Mouse (Mus musculus) 3T3-L1 (cell line): Measurements from ENCODE around the gene Gpr153.

ENCODE experiments used
- DNase-seq: peaks from one replicate; pipeline ENCODE4 v3.0.0-alpha.2; 2015; ENCODE audit warnings: low read depth, low spot score

Gpr153 gene

DNA sequence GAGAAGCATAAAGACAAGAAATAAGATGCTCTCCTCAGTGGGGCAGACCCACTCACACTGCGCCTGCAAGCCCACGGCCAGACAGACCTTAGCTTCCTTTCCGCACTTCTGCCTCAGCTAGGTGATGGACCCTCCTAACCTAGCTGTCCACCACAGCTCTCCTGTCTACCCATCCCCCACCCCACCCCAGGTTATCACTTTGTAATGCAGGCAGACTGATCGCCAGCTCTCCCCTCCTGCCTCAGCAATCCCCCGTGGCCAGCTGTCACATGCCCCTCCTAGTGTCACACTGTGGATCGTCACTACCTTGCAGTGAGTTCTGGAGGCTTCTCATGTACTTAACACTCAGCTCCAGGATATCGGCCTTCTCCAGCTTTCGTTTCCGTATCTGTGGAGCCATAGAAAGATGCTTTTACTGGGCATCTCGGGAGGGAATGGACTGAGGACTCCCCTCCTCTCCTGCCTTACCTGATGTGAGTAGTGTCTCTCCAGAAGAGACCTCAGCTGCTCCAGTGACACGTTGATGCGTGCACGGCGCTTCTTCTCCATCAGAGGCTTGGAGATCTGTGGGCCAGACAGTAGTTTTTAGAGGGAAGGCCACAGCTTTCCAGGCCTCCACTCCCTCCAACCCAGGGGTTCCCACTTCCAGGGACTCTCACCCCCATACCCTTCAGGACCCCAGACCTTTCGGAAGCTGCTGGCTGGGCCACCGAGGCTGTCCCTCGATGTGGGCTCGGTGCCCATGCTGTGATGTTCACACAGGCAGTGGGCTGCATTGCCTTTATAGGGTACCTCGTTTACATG is 13.5 kb downstream of the Gpr153 start:
- no peak for DNase-seq

DNA sequence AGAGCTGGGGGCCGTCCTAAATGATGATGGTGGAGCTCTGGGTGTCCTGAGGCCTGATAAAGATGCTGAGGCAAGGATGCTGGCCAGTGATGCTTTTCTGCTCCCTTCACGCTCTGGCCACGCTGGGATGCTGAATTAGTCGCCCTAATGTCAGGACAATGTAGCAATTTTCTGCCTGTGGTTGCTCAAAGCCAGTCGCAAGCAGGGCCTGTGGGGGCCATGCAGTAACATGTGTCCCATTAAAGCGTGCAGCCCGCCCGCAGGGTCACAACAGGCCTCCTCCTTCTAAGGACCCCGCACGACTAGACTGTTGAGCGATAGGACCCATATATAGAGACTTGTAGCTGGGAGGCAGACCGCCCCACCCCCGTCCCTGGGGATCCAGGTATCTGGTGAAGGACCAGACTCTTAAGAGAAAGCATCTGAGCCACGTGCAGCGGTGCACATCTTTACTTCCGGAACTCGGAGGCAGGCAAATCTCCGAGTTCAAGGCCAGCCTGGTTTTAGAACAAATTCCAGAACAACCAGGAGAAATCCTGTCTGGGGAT is 14.4 kb downstream of the Gpr153 start:
- no peak for DNase-seq

DNA sequence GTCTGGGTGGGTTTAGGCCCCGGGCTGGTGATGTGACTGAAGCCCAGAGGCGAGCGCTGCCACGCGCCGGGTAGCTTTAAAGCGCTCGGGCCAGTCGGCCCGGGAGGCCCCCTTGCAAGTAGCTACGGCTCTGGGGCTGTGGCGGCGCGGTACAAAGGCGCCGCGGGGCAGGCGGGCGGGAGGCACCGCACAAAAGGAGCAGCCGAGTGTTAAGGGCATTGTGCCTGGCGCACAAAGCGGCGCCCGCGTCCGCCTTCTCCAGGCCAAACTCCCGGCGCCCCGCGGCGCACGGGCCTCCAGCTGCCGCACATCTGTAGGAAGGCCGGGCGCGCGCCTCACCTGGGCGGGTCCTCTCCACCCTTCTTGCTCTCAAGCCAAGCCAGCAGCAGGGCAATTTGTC is 16.4 kb downstream of the Gpr153 start:
- DNase-seq: no peak

DNA sequence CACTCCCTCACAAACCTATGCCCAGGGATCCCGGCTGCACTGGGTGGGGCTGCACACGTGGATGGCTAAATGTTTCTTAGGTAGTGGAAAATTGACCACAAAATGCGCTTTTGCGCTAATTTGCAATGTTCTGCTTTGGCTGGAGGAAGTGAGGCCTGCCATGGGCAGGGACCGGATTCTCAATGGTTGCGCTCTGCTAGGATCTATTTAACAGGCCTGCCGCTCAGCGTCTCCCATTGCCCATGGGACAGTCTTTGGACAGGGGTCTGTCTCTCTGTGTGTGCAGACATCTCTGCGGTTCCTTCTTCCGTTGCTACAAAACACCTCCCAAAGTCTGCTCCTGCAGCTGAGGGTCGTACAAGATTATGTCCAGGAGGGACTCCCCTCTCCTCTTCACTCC is 17.0 kb downstream of the Gpr153 start:
- no peak for DNase-seq

GRCm38 (mm10) chr4:152291562-152291961 is 17.5 kb downstream of the Gpr153 start, which contains the start of gene Hes3:
Gene Hes3, minus strand, starts transcription at chr4:152291662.
- DNase-seq: no peak

DNA sequence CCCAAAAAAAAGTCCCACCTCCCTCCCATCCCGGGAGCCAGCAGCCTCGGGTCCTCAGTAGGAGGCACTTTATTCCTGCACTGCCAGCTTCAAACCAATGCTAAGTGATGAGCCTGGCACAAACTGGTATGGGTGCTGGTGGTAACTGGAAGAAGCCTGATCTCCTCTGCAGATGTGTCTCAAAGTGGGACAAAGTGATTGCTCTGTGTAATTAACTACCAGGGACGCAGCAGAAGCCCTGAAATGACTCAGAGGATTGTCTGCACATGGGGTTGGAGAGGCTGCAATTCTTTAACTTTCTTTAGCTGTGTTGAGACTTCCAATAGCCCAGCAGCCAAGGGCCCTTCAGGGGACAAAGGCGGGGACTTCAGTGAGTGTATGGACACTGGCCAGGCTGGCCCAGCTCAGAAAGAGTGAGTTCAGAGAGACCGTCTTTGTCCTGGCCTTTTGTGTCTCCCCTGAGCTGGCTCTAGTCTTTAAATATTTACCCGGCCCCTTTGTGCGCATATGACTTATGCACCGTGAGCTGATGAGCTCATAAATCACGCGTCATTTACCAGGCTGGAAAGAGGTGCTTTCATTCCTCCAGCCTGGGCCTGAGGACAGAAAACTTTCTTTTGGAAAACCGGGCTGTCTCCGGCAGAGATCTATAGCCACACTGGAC is 18.2 kb downstream of the Gpr153 start:
- DNase-seq: peak; percentile 36

- DNase-seq: peak; percentile 29
These were observed 20.3 kb downstream of the Gpr153 start for GRCm38 (mm10) chr4:152294188-152294929.

GRCm38 (mm10) chr4:152295916-152296315 is 21.9 kb downstream of the Gpr153 start:
- DNase-seq: peak; percentile 62

DNA sequence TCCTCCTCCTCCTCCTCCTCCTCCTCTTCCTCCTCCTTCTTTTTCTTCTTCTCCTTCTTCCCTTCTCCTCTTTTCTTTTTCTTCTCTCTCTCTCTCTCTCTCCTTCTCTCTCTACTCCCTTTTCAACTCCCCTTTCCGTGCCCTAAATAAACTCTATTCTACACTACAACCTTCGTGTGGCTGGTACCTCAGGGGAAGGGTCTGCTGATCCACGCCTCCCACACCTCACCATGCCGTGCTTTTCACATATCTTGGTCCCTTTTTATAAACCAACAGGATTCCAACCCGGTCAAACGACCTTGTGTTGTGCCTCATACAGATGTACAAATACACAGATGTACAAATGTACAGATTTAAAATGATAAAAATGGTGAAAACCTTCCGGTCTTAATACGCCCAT is 22.3 kb downstream of the Gpr153 start:
- no peak for DNase-seq

DNA sequence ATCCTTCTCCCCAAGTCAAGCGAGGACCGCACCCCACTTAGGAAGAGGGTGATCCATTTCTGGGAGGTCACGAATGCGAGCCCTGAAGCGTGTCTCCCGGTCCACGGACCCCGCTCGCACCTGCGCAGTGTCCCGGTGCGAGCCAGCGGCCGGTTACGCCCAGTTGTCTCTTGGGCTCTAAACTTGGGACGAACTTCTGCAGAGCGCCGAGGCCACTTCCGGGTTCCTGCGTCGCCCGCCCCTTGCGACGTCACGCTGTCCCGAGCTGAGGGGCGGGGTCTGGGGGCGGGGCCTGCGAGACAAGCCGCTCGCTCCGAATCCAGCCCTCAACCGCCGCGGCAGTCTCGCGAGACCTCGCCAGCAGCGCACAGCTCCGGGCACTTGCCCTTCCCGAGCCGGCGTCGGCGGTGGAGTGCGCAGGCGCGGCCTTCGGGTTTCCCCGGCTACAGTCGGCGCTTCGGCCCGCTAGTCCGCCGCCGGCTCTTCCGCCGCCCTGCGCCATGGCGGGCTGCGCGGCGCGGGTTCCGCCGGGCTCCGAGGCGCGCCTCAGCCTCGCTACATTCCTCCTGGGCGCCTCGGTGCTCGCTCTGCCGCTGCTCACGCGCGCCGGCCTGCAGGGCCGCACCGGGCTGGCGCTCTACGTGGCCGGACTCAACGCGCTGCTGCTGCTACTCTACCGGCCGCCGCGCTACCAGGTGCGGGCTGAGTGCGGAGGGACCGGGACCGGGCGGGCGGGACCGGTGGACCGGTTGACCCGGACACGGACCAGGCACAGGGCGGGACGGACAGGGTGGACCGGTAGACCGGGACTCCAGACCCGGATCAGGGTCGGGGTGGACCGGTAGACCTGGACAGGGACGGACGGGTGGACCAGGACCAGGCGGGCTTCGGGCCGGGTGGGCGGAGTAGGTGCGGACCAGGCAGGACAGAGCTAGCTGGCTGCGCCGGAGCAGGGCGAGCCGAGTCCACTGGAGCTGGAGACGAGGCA is 23.1 kb downstream of the Gpr153 start, which contains the start of gene Icmt:
Gene Icmt, plus strand, starts transcription at position 354 of the 988 bp plus-strand sequence.
- DNase-seq: peak; percentile 96

- no peak for DNase-seq
These were observed 24.8 kb downstream of the Gpr153 start for GRCm38 (mm10) chr4:152298836-152299235.

DNA sequence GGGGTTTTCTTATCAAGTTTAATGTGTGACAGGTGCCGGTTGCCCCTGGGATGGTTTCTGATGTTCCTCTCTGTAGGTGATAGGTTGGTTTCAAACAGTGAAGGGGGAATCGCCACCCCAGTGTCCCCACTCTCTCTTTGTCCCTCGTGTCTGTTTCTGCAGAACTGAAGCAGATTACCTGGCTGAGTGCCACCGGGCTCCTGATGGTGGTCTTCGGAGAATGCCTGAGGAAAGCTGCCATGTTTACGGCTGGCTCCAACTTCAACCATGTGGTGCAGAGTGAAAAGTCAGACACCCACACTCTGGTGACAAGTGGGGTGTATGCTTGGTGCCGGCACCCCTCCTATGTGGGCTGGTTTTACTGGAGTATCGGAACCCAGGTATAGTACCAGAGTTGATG is 26.3 kb downstream of the Gpr153 start:
- DNase-seq: no peak

- no peak for DNase-seq
These were observed 28.0 kb downstream of the Gpr153 start for GRCm38 (mm10) chr4:152302012-152302411.

DNA sequence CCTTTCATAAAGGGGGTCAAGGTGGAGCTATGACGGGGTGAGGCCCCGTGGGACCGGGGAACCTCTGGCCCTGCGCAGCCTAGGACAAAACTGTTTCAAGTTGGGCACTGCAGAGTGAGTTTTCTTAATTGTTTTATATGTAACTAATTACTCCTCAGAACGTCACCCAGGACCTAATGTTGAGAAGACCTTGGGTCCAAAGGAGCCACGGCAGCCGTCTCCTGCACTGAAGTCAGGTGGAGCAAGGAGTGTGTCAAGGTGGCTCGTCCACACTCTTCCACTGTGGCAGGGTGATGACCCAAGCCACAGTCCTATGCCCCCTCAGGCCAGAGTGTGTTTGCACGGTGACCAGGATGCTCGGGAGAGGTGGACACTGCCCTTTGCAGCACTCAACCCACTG is 29.1 kb downstream of the Gpr153 start:
- DNase-seq: no peak

DNA sequence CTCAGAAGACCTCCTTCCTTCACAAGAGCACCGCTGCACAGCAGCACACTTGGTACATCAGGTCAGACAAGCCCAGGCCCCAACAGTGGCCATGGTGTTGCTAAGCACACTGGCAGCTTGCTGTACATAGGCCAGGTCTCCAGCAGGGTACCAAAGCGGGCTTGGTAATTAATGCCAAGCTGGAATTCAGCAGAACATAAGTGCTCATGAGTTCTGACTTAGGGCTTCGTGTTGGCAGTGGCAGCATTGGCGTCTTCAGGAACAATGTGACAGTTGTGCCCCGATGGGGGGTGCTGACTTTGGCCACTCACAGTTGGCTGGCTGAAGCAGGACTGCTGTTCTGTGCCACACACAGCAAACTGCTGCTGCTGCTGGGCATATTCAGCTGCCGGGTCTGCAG is 30.7 kb downstream of the Gpr153 start:
- no peak for DNase-seq

- no peak for DNase-seq
These were observed 32.0 kb downstream of the Gpr153 start for GRCm38 (mm10) chr4:152305991-152306390.

- DNase-seq: no peak
These were observed 33.5 kb downstream of the Gpr153 start for GRCm38 (mm10) chr4:152307542-152307941.

GRCm38 (mm10) chr4:152312186-152312585 is 38.2 kb downstream of the Gpr153 start:
- DNase-seq: no peak

- DNase-seq: no peak
These were observed 39.2 kb downstream of the Gpr153 start for GRCm38 (mm10) chr4:152313211-152313632.

- peak; percentile 22 for DNase-seq
These were observed 39.9 kb downstream of the Gpr153 start for GRCm38 (mm10) chr4:152313934-152314333.
